Mouse (Mus musculus) lung, postnatal 0 days (tissue): Measurements from ENCODE around the gene Spag7.

Experiments used
- CTCF ChIP-seq: IDR thresholded peaks from 2 replicates; pipeline ENCODE4 v1.5.1; 2016; ENCODE audit warnings: antibody characterized with exemption, mild to moderate bottlenecking
- EP300 ChIP-seq: IDR thresholded peaks from 2 replicates; pipeline ENCODE4 v1.6.1; 2016; ENCODE audit warnings: antibody characterized with exemption, mild to moderate bottlenecking, control low read depth

GRCm38 (mm10) chr11:70638714-70639278, 30.4 kb downstream of the Spag7 start, which contains the start of gene Gp1ba:
- TF ChIP-seq CTCF = no peak
- no peak for TF ChIP-seq EP300
